Mouse (Mus musculus) brown adipose tissue, adult 24 weeks (tissue): ENCODE measurements around the gene Col28a1. TPM values are rescaled to one million over a fixed set of nuclear protein-coding genes. Genes with fewer than 3 reads are reported as not detected.

Experiments
- H3K27ac ChIP-seq: fragments of 200-500 bp; replicated peaks from 2 replicates; pipeline ENCODE4 v1.5.1; 2012; ENCODE audit warnings: low read depth, mild to moderate bottlenecking, low read length
- H3K4me1 ChIP-seq: fragments of 200-500 bp; 2 replicates; pipeline ENCODE4 v1.6.1; 2012; ENCODE audit warnings: low read length, mixed read lengths; ENCODE audit not compliant: control insufficient read depth, insufficient read depth, insufficient read length
- H3K4me3 ChIP-seq: fragments of 200-500 bp; 2 replicates; pipeline ENCODE4 v1.5.1; 2012; ENCODE audit warnings: low read depth, mild to moderate bottlenecking, low read length, moderate library complexity; ENCODE audit not compliant: insufficient read depth
- polyA plus RNA-seq: library from polyadenylated mRNA; stranded (reverse); fragments of >200 nt; gene quantifications from 2 replicates; pipeline ENCODE4 v1.2.4, GENCODE M21; 2012; ENCODE audit not compliant: missing spikeins, insufficient read depth, insufficient read length

Gene Col28a1
- polyA plus RNA-seq, 1 experiment, result not detected

GRCm38 (mm10) chr6:8084806-8085205 lies 107.6 kb downstream of the Col28a1 start:
- no peak overlapping the region for H3K4me3 ChIP-seq
- peaks cover 3% of the 10 kb centered on the region; the same call in 1 of the 2 replicates for H3K4me1 ChIP-seq
- no peak overlapping the region for H3K27ac ChIP-seq

GRCm38 (mm10) chr6:8083196-8083595 lies 109.2 kb downstream of the Col28a1 start:
- Histone ChIP-seq H3K27ac (no peak overlapping the region), H3K4me1 (peaks cover 3% of the 10 kb centered on the region; the same call in 1 of the 2 replicates), H3K4me3 (no peak overlapping the region)

- no peaks in the 10 kb centered on the region for H3K4me1 ChIP-seq
- H3K27ac ChIP-seq, result no peak overlapping the region
- H3K4me3 ChIP-seq, result no peak overlapping the region
Measured at GRCm38 (mm10) chr6:8077572-8078146, 114.8 kb downstream of the Col28a1 start.

- Histone ChIP-seq H3K4me3 (no peak overlapping the region), H3K27ac (no peak overlapping the region), H3K4me1 (no peaks in the 10 kb centered on the region)
Measured at GRCm38 (mm10) chr6:8074914-8075313, 117.5 kb downstream of the Col28a1 start.

GRCm38 (mm10) chr6:8068979-8069378 lies 123.4 kb downstream of the Col28a1 start:
- Histone ChIP-seq H3K4me3 (no peak overlapping the region), H3K4me1 (no peaks in the 10 kb centered on the region), H3K27ac (no peak overlapping the region)

GRCm38 (mm10) chr6:8068394-8068793 lies 124.0 kb downstream of the Col28a1 start:
- H3K4me1 ChIP-seq, result no peaks in the 10 kb centered on the region
- H3K27ac ChIP-seq, result no peak overlapping the region; the same call in 1 of the 2 replicates
- H3K4me3 ChIP-seq, result no peak overlapping the region

GRCm38 (mm10) chr6:8067124-8067523 lies 125.3 kb downstream of the Col28a1 start:
- Histone ChIP-seq H3K27ac (no peak overlapping the region), H3K4me1 (no peaks in the 10 kb centered on the region), H3K4me3 (no peak overlapping the region)

- H3K27ac ChIP-seq, result no peak overlapping the region
- H3K4me1 ChIP-seq, result no peaks in the 10 kb centered on the region
- H3K4me3 ChIP-seq, result no peak overlapping the region
Measured at GRCm38 (mm10) chr6:8066208-8066607, 126.2 kb downstream of the Col28a1 start.

- H3K4me3 ChIP-seq, result no peak overlapping the region
- no peak overlapping the region for H3K27ac ChIP-seq
- no peaks in the 10 kb centered on the region for H3K4me1 ChIP-seq
Measured at GRCm38 (mm10) chr6:8059199-8059598, 133.2 kb downstream of the Col28a1 start.

GRCm38 (mm10) chr6:8048216-8048615 lies 144.2 kb downstream of the Col28a1 start:
- peaks cover 6% of the 10 kb centered on the region; the same call in 1 of the 2 replicates for H3K4me1 ChIP-seq

GRCm38 (mm10) chr6:8046446-8046845 lies 146.0 kb downstream of the Col28a1 start:
- H3K4me3 ChIP-seq, result no peak overlapping the region
- peaks cover 6% of the 10 kb centered on the region; the same call in 1 of the 2 replicates for H3K4me1 ChIP-seq
- no peak overlapping the region for H3K27ac ChIP-seq

More at GRCm38 (mm10) chr6:8048216-8048615, 144.2 kb downstream of the Col28a1 start:
- no peak overlapping the region for H3K27ac ChIP-seq
- H3K4me3 ChIP-seq, result no peak overlapping the region

GRCm38 (mm10) chr6:8045825-8046224 lies 146.6 kb downstream of the Col28a1 start:
- H3K27ac ChIP-seq, result no peak overlapping the region

GRCm38 (mm10) chr6:8028711-8029110 lies 163.7 kb downstream of the Col28a1 start:
- Histone ChIP-seq H3K4me1 (peaks cover 2% of the 10 kb centered on the region; the same call in 1 of the 2 replicates), H3K4me3 (no peak overlapping the region), H3K27ac (no peak overlapping the region)

More at GRCm38 (mm10) chr6:8045825-8046224, 146.6 kb downstream of the Col28a1 start:
- Histone ChIP-seq H3K4me1 (peaks cover 6% of the 10 kb centered on the region; the same call in 1 of the 2 replicates), H3K4me3 (no peak overlapping the region)

GRCm38 (mm10) chr6:8025332-8026129 lies 166.9 kb downstream of the Col28a1 start:
- H3K4me3 ChIP-seq, result no peak overlapping the region
- peaks cover 4% of the 10 kb centered on the region; the same call in 1 of the 2 replicates for H3K4me1 ChIP-seq
- no peak overlapping the region for H3K27ac ChIP-seq

GRCm38 (mm10) chr6:8023527-8023926 lies 168.9 kb downstream of the Col28a1 start:
- H3K4me3 ChIP-seq, result no peak overlapping the region
- H3K27ac ChIP-seq, result 0 out of 2 replicates have a peak overlapping the region, but pooled peaks have one; percentile 1
- peaks cover 2% of the 10 kb centered on the region; the same call in 1 of the 2 replicates for H3K4me1 ChIP-seq
